Mouse (Mus musculus) liver, embryonic 11.5 days (tissue): ENCODE measurements around the gene Lipk. TPM values are rescaled to one million over a fixed set of nuclear protein-coding genes. Genes with fewer than 3 reads are reported as not detected.

ENCODE experiments used
- microRNA-seq: library from miRNA; unstranded; fragments of <30 nt; microRNA quantifications from one replicate; pipeline ENCODE4, GENCODE M21; 2017; ENCODE audit warnings: borderline number of aligned reads
- polyA plus RNA-seq: library from polyadenylated mRNA; unstranded; fragments of >200 nt; fragmentation: Nextera tagmentation; extraction: Ambion mirVana; gene quantifications from 2 replicates; pipeline ENCODE4 v1.2.1, GENCODE M21; 2014

Lipk gene
- polyA plus RNA-seq, 1 experiment from 2014 or later, result not detected

Small RNAs within 50 kb of the gene (microRNA-seq; reads per million reads assigned to microRNA genes)
- gene Gm23334, result not detected

Other genes starting within 250 kb of the Lipk start
- 5.8 TPM in 2 replicates for gene Lipo3, start 246.3 kb upstream of the Lipk start, polyA plus RNA-seq
- not detected in 2 replicates for gene Lipo1, start 220.8 kb upstream of the Lipk start, polyA plus RNA-seq
- not detected in 2 replicates for gene Lipf, start 47.1 kb upstream of the Lipk start, polyA plus RNA-seq
- gene Lipn, start 59.1 kb downstream of the Lipk start, polyA plus RNA-seq, result not detected in 2 replicates
- not detected in 2 replicates for gene Lipm, start 92.6 kb downstream of the Lipk start, polyA plus RNA-seq
- not detected in 2 replicates for gene Ankrd22, start 157.8 kb downstream of the Lipk start, polyA plus RNA-seq
- 4.9 and 5.7 TPM in 2 replicates for gene Stambpl1, start 183.9 kb downstream of the Lipk start, polyA plus RNA-seq
- 44.3 and 68.2 TPM in 2 replicates for gene Acta2, start 247.3 kb downstream of the Lipk start, polyA plus RNA-seq